Mouse (Mus musculus) lung, adult 2 months (tissue): ENCODE measurements around the gene Mtfp1.

Experiments
- CTCF ChIP-seq: fragments of 200-500 bp; IDR thresholded peaks from 2 replicates; pipeline ENCODE4 v1.5.1; 2011; ENCODE audit warnings: mild to moderate bottlenecking, low read length, control low read depth; ENCODE audit not compliant: insufficient read depth
- POLR2A ChIP-seq: fragments of 200-500 bp; IDR thresholded peaks from 2 replicates; pipeline ENCODE4 v1.6.1; 2011; ENCODE audit warnings: low read depth, mild to moderate bottlenecking, control low read depth, low read length, borderline replicate concordance; ENCODE audit errors: extremely low read depth

DNA sequence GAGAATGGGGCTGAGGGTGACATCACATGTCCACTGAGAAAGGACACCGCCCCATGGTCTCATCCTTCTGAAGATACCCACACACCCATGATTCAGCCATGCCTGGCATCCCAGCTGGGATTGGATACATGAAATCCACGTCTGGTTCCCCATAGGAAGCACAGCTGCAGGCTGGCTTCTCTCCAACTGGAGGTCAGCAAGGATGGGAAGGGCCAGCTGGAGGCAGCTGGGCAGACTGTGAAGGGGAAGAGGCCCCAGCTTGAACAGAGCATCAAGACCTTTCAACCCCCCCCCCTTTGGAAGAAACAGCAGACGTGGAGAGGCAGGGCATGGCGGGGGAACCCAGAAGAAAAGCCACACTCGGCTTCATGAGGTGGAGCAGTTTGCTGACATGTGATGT lies 48.7 kb downstream of the Mtfp1 start:
- TF ChIP-seq CTCF (no peak), POLR2A (no peak)
